Mouse (Mus musculus) yolk sac, embryonic 10.5 days (tissue): ENCODE results near the gene Fam72a.

ENCODE experiments used
- DNase-seq: peaks from one replicate; pipeline ENCODE4 v3.0.0-alpha.2; 2017; ENCODE audit warnings: low spot score

The Fam72a gene

GRCm38 (mm10) chr1:131578943-131579680 is 51.4 kb downstream of the Fam72a start:
- no peak for DNase-seq

- DNase-seq = no peak
Measured at GRCm38 (mm10) chr1:131580389-131580788, 52.7 kb downstream of the Fam72a start.

- DNase-seq = no peak
Measured at GRCm38 (mm10) chr1:131583598-131583997, 55.9 kb downstream of the Fam72a start.

- DNase-seq = no peak
Measured at GRCm38 (mm10) chr1:131586836-131587235, 59.1 kb downstream of the Fam72a start.
